ENCODE assay signal across 8 mouse cellular contexts in the genomic region with DNA sequence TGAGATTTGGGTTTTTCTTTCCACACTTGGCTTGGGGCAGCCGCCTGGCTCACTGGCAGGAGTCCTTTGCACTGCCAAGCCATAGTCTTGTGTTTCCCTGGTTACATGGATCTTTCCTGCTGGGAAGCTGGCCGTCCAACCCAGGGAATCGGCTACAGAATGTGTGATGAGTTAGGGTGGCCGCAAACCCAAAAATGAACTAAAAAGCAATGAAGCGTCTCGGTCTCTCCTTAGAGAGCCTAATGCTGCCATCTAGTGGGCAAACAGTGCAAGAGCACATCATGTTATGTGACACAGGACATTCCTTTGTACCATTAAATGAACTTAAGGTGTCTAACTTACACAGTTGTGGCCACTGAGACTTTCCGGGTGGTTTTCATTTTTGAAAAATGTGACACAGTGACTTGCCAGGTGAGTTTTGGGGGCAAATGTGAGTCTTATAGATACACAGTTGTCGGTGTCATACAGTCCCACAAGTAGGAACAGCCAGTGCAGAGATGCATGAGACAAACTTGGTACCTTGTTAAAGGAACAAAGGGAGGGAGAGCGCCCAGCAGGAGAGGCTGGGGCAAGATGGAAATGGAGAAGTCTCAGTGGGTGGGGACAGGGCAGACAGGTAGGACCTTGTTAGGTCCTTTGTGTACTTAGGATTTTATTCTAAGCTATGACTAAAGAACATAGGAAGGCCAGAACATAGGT.
DNase-seq lines count a peak whose midpoint lies in the region; ATAC-seq and TF ChIP-seq lines count a peak whose summit lies in the region.

No protein-coding gene starts in this region.

- no peak overlapping the region for H3K4me3 ChIP-seq in liver, embryonic 12.5 days
- no peak overlapping the region for H3K4me3 ChIP-seq in cortical plate, adult 2 months (ENCODE audit: insufficient read depth, low read length)
- H3K4me3 ChIP-seq in intestine, postnatal 0 days (ENCODE audit: low read depth, low read length), result no peak overlapping the region
- H3K4me3 ChIP-seq in midbrain, embryonic 14.5 days (replicated peaks; ENCODE audit: low read depth, low read length), result no peak overlapping the region
- H3K4me3 ChIP-seq in small intestine, adult 2 months (ENCODE audit: low read depth, low read length), result no peak overlapping the region

- TF ChIP-seq POLR2A in cortical plate, adult 2 months (IDR thresholded peaks at IDR 0.05; ENCODE audit: extremely low read depth, insufficient read depth, low read length), result no peak
- no peak for TF ChIP-seq POLR2A in small intestine, adult 2 months (IDR thresholded peaks at IDR 0.05; ENCODE audit: low read depth, low read length)

- H3K9me3 ChIP-seq in liver, embryonic 12.5 days (replicated peaks), result no peaks in the 10 kb centered on the region
- H3K9me3 ChIP-seq in intestine, postnatal 0 days (ENCODE audit: control insufficient read depth), result no peaks in the 10 kb centered on the region
- no peaks in the 10 kb centered on the region for H3K9me3 ChIP-seq in midbrain, embryonic 14.5 days (ENCODE audit: control insufficient read depth, low read length)

- peak; percentile 89 for TF ChIP-seq CTCF in cortical plate, adult 2 months (IDR thresholded peaks at IDR 0.05; ENCODE audit: extremely low read depth, insufficient read depth, low read length)
- TF ChIP-seq CTCF in intestine, postnatal 0 days (IDR thresholded peaks at IDR 0.05; ENCODE audit: low read depth), result peak; percentile 94
- peak; percentile 59; the same call in 1 of the 2 replicates for TF ChIP-seq CTCF in small intestine, adult 2 months (IDR thresholded peaks at IDR 0.05; ENCODE audit: extremely low read depth, insufficient read length, insufficient replicate concordance, low read depth, low read length)

- no peak overlapping the region for H3K27ac ChIP-seq in liver, embryonic 12.5 days
- no peak overlapping the region for H3K27ac ChIP-seq in cortical plate, adult 2 months (ENCODE audit: insufficient read depth, low read length)
- no peak overlapping the region for H3K27ac ChIP-seq in intestine, postnatal 0 days (ENCODE audit: low read depth, low read length)
- H3K27ac ChIP-seq in midbrain, embryonic 14.5 days (replicated peaks; ENCODE audit: low read depth, low read length), result no peak overlapping the region; the same call in 1 of the 2 replicates
- H3K27ac ChIP-seq in small intestine, adult 2 months (ENCODE audit: insufficient read depth, low read depth, low read length), result no peak overlapping the region

- ATAC-seq in liver, embryonic 12.5 days, result no peak
- ATAC-seq in intestine, postnatal 0 days, result no peak
- ATAC-seq in midbrain, embryonic 14.5 days (ENCODE audit: low FRiP score, low TSS enrichment), result peak; percentile 80; the same call in 1 of the 2 replicates

- no peaks in the 10 kb centered on the region for H3K4me1 ChIP-seq in liver, embryonic 12.5 days
- no peaks in the 10 kb centered on the region for H3K4me1 ChIP-seq in cortical plate, adult 2 months (ENCODE audit: control insufficient read depth, insufficient read depth, low read length)
- no peaks in the 10 kb centered on the region for H3K4me1 ChIP-seq in intestine, postnatal 0 days (replicated peaks; ENCODE audit: control insufficient read depth, insufficient read depth, low read length)
- H3K4me1 ChIP-seq in midbrain, embryonic 14.5 days (ENCODE audit: control insufficient read depth, insufficient read depth, low read length), result peaks cover 3% of the 10 kb centered on the region; the same call in 1 of the 2 replicates
- no peaks in the 10 kb centered on the region for H3K4me1 ChIP-seq in small intestine, adult 2 months (ENCODE audit: control insufficient read depth, insufficient read depth, insufficient read length, low read length)

- H3K9ac ChIP-seq in liver, embryonic 12.5 days, result no peak overlapping the region
- no peak overlapping the region for H3K9ac ChIP-seq in intestine, postnatal 0 days (ENCODE audit: low read depth, low read length)
- H3K9ac ChIP-seq in midbrain, embryonic 14.5 days (replicated peaks; ENCODE audit: low read length), result 0 out of 2 replicates have a peak overlapping the region, but pooled peaks have one; percentile 42

- H3K36me3 ChIP-seq in liver, embryonic 12.5 days, result peaks cover 11% of the 10 kb centered on the region
- peaks cover 16% of the 10 kb centered on the region for H3K36me3 ChIP-seq in intestine, postnatal 0 days (ENCODE audit: control insufficient read depth, insufficient read depth)
- H3K36me3 ChIP-seq in midbrain, embryonic 14.5 days (ENCODE audit: control insufficient read depth, insufficient read depth, low read length), result peaks cover 5% of the 10 kb centered on the region; the same call in 1 of the 2 replicates
- peaks cover 9% of the 10 kb centered on the region; the same call in 1 of the 2 replicates for H3K36me3 ChIP-seq in small intestine, adult 2 months (ENCODE audit: control insufficient read depth, insufficient read depth, low read length)

- intact Hi-C loops in left cerebral cortex, postnatal 14 days (cut with DNase I), result loop anchor here (2.0 to 10.0 kb wide), 6 partner anchors 81 to 1141 kb away; partner anchors contain the start of genes Cachd1 and Raver2

- no peak overlapping the region for H3K4me2 ChIP-seq in liver, embryonic 12.5 days
- no peak overlapping the region for H3K4me2 ChIP-seq in intestine, postnatal 0 days (replicated peaks; ENCODE audit: low read depth)
- peak overlapping the region; percentile 43 for H3K4me2 ChIP-seq in midbrain, embryonic 14.5 days (ENCODE audit: low read length)

- DNase-seq in liver, result peak; percentile 64
- peak; percentile 35 to 40 for DNase-seq in gastrocnemius, adult 8-10 months (ENCODE audit: low spot score in 2 of 2)
- peak; percentile 84 to 86 for DNase-seq in left cerebral cortex, postnatal 14 days (ENCODE audit: low spot score in 2 of 2)
- DNase-seq in midbrain, embryonic 14.5 days, result peak; percentile 95

- H3K27me3 ChIP-seq in liver, embryonic 12.5 days (replicated peaks), result no peaks in the 10 kb centered on the region
- no peaks in the 10 kb centered on the region for H3K27me3 ChIP-seq in intestine, postnatal 0 days (replicated peaks; ENCODE audit: control insufficient read depth, insufficient read depth, low read length)
- H3K27me3 ChIP-seq in midbrain, embryonic 14.5 days (ENCODE audit: control insufficient read depth, insufficient read depth, low read length), result no peaks in the 10 kb centered on the region
- H3K27me3 ChIP-seq in small intestine, adult 2 months (ENCODE audit: control insufficient read depth, insufficient read depth, low read length), result no peaks in the 10 kb centered on the region

- 32% methylated on average over 9 of the region's 9 CpGs for WGBS in liver, embryonic 12.5 days (ENCODE audit: insufficient replicate concordance)
- 36% methylated on average over 9 of the region's 9 CpGs for WGBS in intestine, postnatal 0 days
- 21% methylated on average over 9 of the region's 9 CpGs for WGBS in midbrain, embryonic 14.5 days
- WGBS in small intestine, adult 2 months, result 32% methylated on average over 9 of the region's 9 CpGs

Comparison
In these comparisons a context has a peak if more than half of its experiments do, and no peak if none do; other contexts are left out.
1. DNase-seq: peak in every context shown above with its lines; median percentile 95 in midbrain, embryonic 14.5 days; 85 in left cerebral cortex, postnatal 14 days; 64 in liver; 38 in gastrocnemius, adult 8-10 months.